Mouse (Mus musculus) liver, adult 2 months (tissue): Measurements from ENCODE around the gene Golga4. TPM values are rescaled to one million over a fixed set of nuclear protein-coding genes. Genes with fewer than 3 reads are reported as not detected.

Source experiments
- DNase-seq: peaks from one replicate; pipeline ENCODE4 v3.0.0-alpha.2; 2011; ENCODE audit warnings: low read depth, low spot score; ENCODE audit errors: extremely low read depth
- H3K27ac ChIP-seq: fragments of 200-500 bp; replicated peaks from 2 replicates; pipeline ENCODE4 v1.5.1; 2012; ENCODE audit warnings: low read depth, mild to moderate bottlenecking, control low read depth, inconsistent platforms, low read length; ENCODE audit not compliant: insufficient read depth
- H3K27me3 ChIP-seq: fragments of 200-500 bp; 2 replicates; pipeline ENCODE4 v1.6.1; 2012; ENCODE audit warnings: mild to moderate bottlenecking, moderate library complexity, low read length, inconsistent platforms; ENCODE audit not compliant: control insufficient read depth, insufficient read depth
- H3K36me3 ChIP-seq: fragments of 200-500 bp; 2 replicates; pipeline ENCODE4 v1.6.1; 2012; ENCODE audit warnings: low read length, inconsistent platforms; ENCODE audit not compliant: control insufficient read depth, insufficient read depth
- H3K4me1 ChIP-seq: fragments of 200-500 bp; 2 replicates; pipeline ENCODE4 v1.6.1; 2011; ENCODE audit warnings: low read length; ENCODE audit not compliant: control insufficient read depth, insufficient read depth
- H3K4me3 ChIP-seq: fragments of 200-500 bp; 2 replicates; pipeline ENCODE4 v1.5.1; 2011; ENCODE audit warnings: low read depth, mild to moderate bottlenecking, control low read depth, low read length, moderate library complexity; ENCODE audit not compliant: insufficient read depth
- H3K79me2 ChIP-seq: fragments of 200-500 bp; 2 replicates; pipeline ENCODE4 v1.6.1; 2012; ENCODE audit warnings: inconsistent platforms, mild to moderate bottlenecking, low read length, moderate library complexity; ENCODE audit not compliant: control insufficient read depth, insufficient read depth
- H3K9ac ChIP-seq: fragments of 200-500 bp; 2 replicates; pipeline ENCODE4 v1.6.1; 2012; ENCODE audit warnings: low read depth, mild to moderate bottlenecking, control low read depth, inconsistent platforms, low read length
- CTCF ChIP-seq: fragments of 200-500 bp; IDR thresholded peaks from 2 replicates; pipeline ENCODE4 v1.5.1; 2011; ENCODE audit warnings: low read depth, low read length, control low read depth
- POLR2A ChIP-seq: fragments of 200-500 bp; IDR thresholded peaks from 2 replicates; pipeline ENCODE4 v1.6.1; 2011; ENCODE audit warnings: low read length, control low read depth; ENCODE audit not compliant: insufficient read depth; ENCODE audit errors: extremely low read depth
- WGBS: fragments of 180-500 bp; shearing (Covaris S2); methylation state at CpG from one replicate; pipeline ENCODE4 v1.1.7; 2018; 5-methylcytosine and 5-hydroxymethylcytosine counted together
- polyA plus RNA-seq: library from polyadenylated mRNA; depleted of rRNA; stranded (reverse); fragments of >200 nt; gene quantifications from 2 replicates; pipeline ENCODE4 v1.2.3, GENCODE M21; 2012
- total RNA-seq: library from RNA; depleted of rRNA; stranded (reverse); fragments of >200 nt; gene quantifications from 2 replicates; pipeline ENCODE4 v1.2.3, GENCODE M21; 2014

Gene Golga4
- total and polyA plus RNA-seq, 2 experiments: 9.0 to 47.3 TPM

GRCm38 (mm10) chr9:118530679-118531078 is 24.6 kb downstream of the Golga4 start:
- H3K4me1 ChIP-seq: no peaks in the 10 kb centered on the region
- H3K79me2 ChIP-seq: no peaks in the 10 kb centered on the region; the same call in 1 of the 2 replicates
- H3K4me3 ChIP-seq: no peak overlapping the region
- H3K36me3 ChIP-seq: peaks cover 70% of the 10 kb centered on the region
- no peak for TF ChIP-seq POLR2A
- TF ChIP-seq CTCF: no peak
- H3K27ac ChIP-seq: no peak overlapping the region
- DNase-seq: no peak
- H3K9ac ChIP-seq: no peak overlapping the region
- 79% methylated on average over 6 of the region's 6 CpGs for WGBS
- no peaks in the 10 kb centered on the region for H3K27me3 ChIP-seq

GRCm38 (mm10) chr9:118532516-118533205 is 26.6 kb downstream of the Golga4 start:
- WGBS: 94% methylated on average over 7 of the region's 7 CpGs
- no peaks in the 10 kb centered on the region for H3K4me1 ChIP-seq
- DNase-seq: no peak
- TF ChIP-seq POLR2A: no peak
- TF ChIP-seq CTCF: no peak
- no peaks in the 10 kb centered on the region for H3K27me3 ChIP-seq
- H3K4me3 ChIP-seq: no peak overlapping the region
- no peaks in the 10 kb centered on the region for H3K79me2 ChIP-seq
- no peak overlapping the region for H3K27ac ChIP-seq
- H3K36me3 ChIP-seq: peaks cover 64% of the 10 kb centered on the region
- no peak overlapping the region for H3K9ac ChIP-seq

- Histone ChIP-seq H3K27me3 (no peaks in the 10 kb centered on the region), H3K4me3 (no peak overlapping the region), H3K4me1 (no peaks in the 10 kb centered on the region), H3K27ac (no peak overlapping the region), H3K36me3 (peaks cover 64% of the 10 kb centered on the region), H3K79me2 (0 out of 2 replicates have a peak, but pooled peaks cover 2% of the 10 kb centered on the region), H3K9ac (no peak overlapping the region)
- no peak for TF ChIP-seq CTCF
- no peak for TF ChIP-seq POLR2A
- 87% methylated on average over 6 of the region's 6 CpGs for whole genome bisulfite sequencing
- no peak for DNase-seq
Observed at GRCm38 (mm10) chr9:118536946-118537345, 30.9 kb downstream of the Golga4 start.

- Histone ChIP-seq H3K9ac (no peak overlapping the region), H3K79me2 (0 out of 2 replicates have a peak, but pooled peaks cover 2% of the 10 kb centered on the region), H3K4me3 (no peak overlapping the region), H3K27ac (no peak overlapping the region), H3K27me3 (no peaks in the 10 kb centered on the region), H3K4me1 (no peaks in the 10 kb centered on the region), H3K36me3 (peaks cover 65% of the 10 kb centered on the region)
- WGBS: 92% methylated on average over 9 of the region's 9 CpGs
- TF ChIP-seq CTCF (no peak), POLR2A (no peak)
- no peak for DNase-seq
Observed at GRCm38 (mm10) chr9:118537463-118538339, 31.6 kb downstream of the Golga4 start.

GRCm38 (mm10) chr9:118541851-118542250 is 35.8 kb downstream of the Golga4 start:
- peaks cover 63% of the 10 kb centered on the region for H3K36me3 ChIP-seq

More at GRCm38 (mm10) chr9:118541851-118542250, 35.8 kb downstream of the Golga4 start:
- DNase-seq: no peak
- 0 out of 2 replicates have a peak, but pooled peaks cover 2% of the 10 kb centered on the region for H3K79me2 ChIP-seq
- H3K4me1 ChIP-seq: no peaks in the 10 kb centered on the region
- no peaks in the 10 kb centered on the region for H3K27me3 ChIP-seq
- 93% methylated on average over 8 of the region's 8 CpGs for WGBS
- H3K4me3 ChIP-seq: no peak overlapping the region
- TF ChIP-seq POLR2A (no peak), CTCF (no peak)
- no peak overlapping the region for H3K27ac ChIP-seq
- no peak overlapping the region for H3K9ac ChIP-seq
